Mouse (Mus musculus): ENCODE data around the gene Abcb1a. TPM values are rescaled to one million over a fixed set of nuclear protein-coding genes. Genes with fewer than 3 reads are reported as not detected.

Gene Abcb1a
- 0.22 and 0.28 TPM in 2 replicates for polyA plus RNA-seq (2016; fragmentation: Nextera tagmentation; extraction: Ambion mirVana)

DNA sequence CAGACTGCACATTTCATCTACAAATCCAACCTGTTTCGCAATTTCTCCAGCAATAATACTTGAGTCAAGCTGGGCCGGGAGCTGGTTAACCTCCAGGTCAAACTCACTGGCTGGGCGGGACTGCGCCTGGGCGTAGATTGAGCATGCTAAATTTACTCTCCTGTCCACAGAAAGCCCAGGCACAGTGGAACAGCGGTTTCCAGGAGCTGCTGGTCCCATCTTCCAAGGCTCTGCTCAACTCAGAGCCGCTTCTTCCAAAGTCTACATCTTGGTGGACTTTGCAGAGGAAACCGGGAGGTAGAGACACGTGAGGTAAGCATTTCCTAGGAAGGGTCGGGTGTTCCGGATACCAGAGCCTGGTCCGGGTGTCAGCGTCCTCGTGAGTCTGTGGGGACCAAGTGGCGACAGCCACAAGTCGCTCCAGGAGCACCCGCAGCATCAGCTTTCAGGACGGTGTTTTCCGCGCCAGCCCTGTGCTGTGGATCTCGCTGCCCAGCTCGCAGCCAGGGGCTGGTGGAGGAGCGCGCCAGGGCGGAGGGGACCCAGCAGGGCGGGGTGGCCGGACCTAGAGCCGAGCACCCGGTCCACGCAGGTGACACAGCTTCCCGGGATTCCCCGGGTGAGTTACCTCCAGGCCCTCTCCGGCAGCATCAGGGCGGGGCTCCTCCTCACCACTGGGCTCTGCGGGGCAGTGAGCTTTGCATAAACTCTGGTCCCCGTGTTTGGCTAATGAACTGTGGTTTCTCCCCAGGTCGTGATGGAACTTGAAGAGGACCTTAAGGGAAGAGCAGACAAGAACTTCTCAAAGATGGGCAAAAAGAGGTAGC, at the start of gene Abcb1a:
Gene Abcb1a (plus strand): TSS at position 167 of the 827 bp plus-strand sequence.
- 0 out of 2 replicates have a peak within 1 kb of the TSS, but pooled peaks have one; percentile 44 for H3K27ac ChIP-seq
- peak; percentile 75 for DNase-seq (ENCODE audit: low spot score)
- WGBS = 6% methylated on average over 37 of the region's 37 CpGs

DNA sequence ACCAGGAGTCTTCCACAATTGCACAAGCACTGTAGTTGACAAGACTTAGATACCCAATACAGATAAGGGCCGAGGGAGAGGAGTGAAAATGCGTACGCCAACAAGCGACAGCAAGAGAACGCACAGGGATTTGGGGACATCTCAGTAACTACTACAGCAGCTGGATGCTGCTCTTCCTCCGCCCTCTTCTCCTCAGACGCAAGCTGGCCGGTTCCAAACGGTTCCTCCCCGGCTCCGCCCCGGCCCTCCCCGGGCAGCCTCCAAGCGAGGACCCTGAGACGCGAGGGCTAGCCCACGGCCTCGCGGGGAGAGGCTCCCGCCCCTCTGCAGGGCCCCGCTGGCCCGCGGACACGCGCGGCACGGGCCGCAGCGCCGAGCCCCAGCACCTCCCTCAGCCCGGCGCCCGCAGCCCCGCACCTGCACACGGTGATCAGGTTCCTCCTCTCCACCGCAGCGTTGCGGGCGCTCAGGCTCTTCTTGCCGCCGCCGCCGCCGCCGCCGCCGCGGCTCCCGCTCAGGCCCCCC, 37.7 kb upstream of the Abcb1a start:
- H3K4me1 ChIP-seq = peaks cover 9% of the 10 kb centered on the region; the same call in 1 of the 2 replicates
- H3K27ac ChIP-seq = peak overlapping the region; percentile 79
- no peaks in the 10 kb centered on the region for H3K36me3 ChIP-seq
- under 1% methylated on average over 48 of the region's 49 CpGs for WGBS
- H3K4me3 ChIP-seq = peak overlapping the region; percentile 86
- DNase-seq (ENCODE audit: low spot score) = no peak
- H3K27me3 ChIP-seq (ENCODE audit: insufficient read depth, poor library complexity, severe bottlenecking) = no peaks in the 10 kb centered on the region
- H3K9me3 ChIP-seq = no peaks in the 10 kb centered on the region

More for the DNA sequence above, at the start of gene Abcb1a:
- Histone ChIP-seq H3K36me3 (no peaks in the 10 kb centered on the region), H3K9me3 (no peaks in the 10 kb centered on the region), H3K4me3 (peak within 1 kb of the TSS; percentile 61), H3K27me3 (ENCODE audit: insufficient read depth, poor library complexity, severe bottlenecking) (no peaks in the 10 kb centered on the region), H3K4me1 (no peaks in the 10 kb centered on the region)

- WGBS = under 1% methylated on average over 47 of the region's 74 CpGs
- H3K4me3 ChIP-seq = peak within 1 kb of the TSS; percentile 86
- no peaks in the 10 kb centered on the region for H3K27me3 ChIP-seq (ENCODE audit: insufficient read depth, poor library complexity, severe bottlenecking)
- H3K9me3 ChIP-seq = no peaks in the 10 kb centered on the region
- DNase-seq (ENCODE audit: low spot score) = peak; percentile 92
- H3K27ac ChIP-seq = peak within 1 kb of the TSS; percentile 79
- H3K36me3 ChIP-seq = no peaks in the 10 kb centered on the region
- H3K4me1 ChIP-seq = peaks cover 9% of the 10 kb centered on the region; the same call in 1 of the 2 replicates
These were observed 37.2 kb upstream of the Abcb1a start, which contains the start of gene Rundc3b for GRCm38 (mm10) chr5:8622596-8623231. Gene Rundc3b (minus strand): TSS chr5:8622952.

DNA sequence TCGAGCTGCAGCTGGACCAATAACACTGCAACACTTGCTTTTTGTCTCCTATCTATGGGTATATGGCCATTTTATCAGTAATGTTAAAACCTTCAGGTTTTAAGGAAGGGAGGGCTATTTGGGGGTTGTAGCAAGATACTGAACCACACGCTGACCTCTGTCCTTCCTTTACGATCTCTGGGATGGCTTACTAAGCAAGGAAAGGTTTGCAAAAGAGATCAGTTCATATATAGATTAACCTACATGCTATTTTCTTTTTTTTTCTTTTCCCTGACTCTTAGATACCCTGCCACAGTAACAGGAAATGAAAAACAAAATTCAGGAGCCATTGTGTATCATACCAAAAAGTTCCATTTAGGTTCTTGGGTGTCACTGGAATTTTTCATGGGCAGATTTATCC, 27.0 kb upstream of the Abcb1a start:
- 71% methylated on average over 3 of the region's 3 CpGs for WGBS
- DNase-seq (ENCODE audit: low spot score) = no peak
- Histone ChIP-seq H3K9me3 (no peaks in the 10 kb centered on the region), H3K4me3 (no peak overlapping the region), H3K36me3 (no peaks in the 10 kb centered on the region), H3K27me3 (ENCODE audit: insufficient read depth, poor library complexity, severe bottlenecking) (no peaks in the 10 kb centered on the region), H3K27ac (no peak overlapping the region), H3K4me1 (no peaks in the 10 kb centered on the region)

GRCm38 (mm10) chr5:8634489-8634975, 25.3 kb upstream of the Abcb1a start:
- no peak for DNase-seq (ENCODE audit: low spot score)
- no peaks in the 10 kb centered on the region for H3K27me3 ChIP-seq (ENCODE audit: insufficient read depth, poor library complexity, severe bottlenecking)
- H3K4me3 ChIP-seq = no peak overlapping the region
- H3K4me1 ChIP-seq = no peaks in the 10 kb centered on the region
- no peaks in the 10 kb centered on the region for H3K9me3 ChIP-seq
- no peaks in the 10 kb centered on the region for H3K36me3 ChIP-seq
- no peak overlapping the region for H3K27ac ChIP-seq

DNA sequence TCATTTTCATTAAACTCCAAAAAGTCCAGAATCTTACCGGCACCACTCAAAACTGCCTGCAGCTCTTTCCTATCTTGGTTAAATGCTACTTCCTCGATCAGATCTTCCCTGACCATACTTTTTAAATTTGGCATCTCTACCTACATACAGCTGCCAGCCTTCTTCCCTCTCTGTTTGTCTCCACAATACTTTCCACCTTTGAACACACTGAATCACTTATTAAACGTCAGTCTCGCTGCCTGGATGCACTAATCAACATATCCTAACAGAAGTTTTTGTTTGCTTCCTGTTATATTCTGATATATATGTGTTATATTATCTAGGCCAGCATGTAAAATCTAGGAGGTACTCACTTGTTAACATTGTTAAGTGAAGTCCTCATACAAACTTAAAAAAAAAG, 11.6 kb upstream of the Abcb1a start:
- no peak for DNase-seq (ENCODE audit: low spot score)
- H3K4me3 ChIP-seq = no peak overlapping the region
- no peaks in the 10 kb centered on the region for H3K4me1 ChIP-seq
- H3K27me3 ChIP-seq (ENCODE audit: insufficient read depth, poor library complexity, severe bottlenecking) = no peaks in the 10 kb centered on the region
- 81% methylated on average over 4 of the region's 4 CpGs for WGBS
- H3K9me3 ChIP-seq = no peaks in the 10 kb centered on the region
- no peak overlapping the region for H3K27ac ChIP-seq
- no peaks in the 10 kb centered on the region for H3K36me3 ChIP-seq

GRCm38 (mm10) chr5:8648774-8649173, 11.1 kb upstream of the Abcb1a start:
- Histone ChIP-seq H3K27ac (no peak overlapping the region), H3K4me1 (no peaks in the 10 kb centered on the region), H3K36me3 (no peaks in the 10 kb centered on the region), H3K27me3 (ENCODE audit: insufficient read depth, poor library complexity, severe bottlenecking) (no peaks in the 10 kb centered on the region), H3K4me3 (no peak overlapping the region), H3K9me3 (no peaks in the 10 kb centered on the region)
- no peak for DNase-seq (ENCODE audit: low spot score)

GRCm38 (mm10) chr5:8652085-8652484, 7.8 kb upstream of the Abcb1a start:
- WGBS = 77% methylated on average over 2 of the region's 2 CpGs
- Histone ChIP-seq H3K27ac (no peak overlapping the region), H3K27me3 (ENCODE audit: insufficient read depth, poor library complexity, severe bottlenecking) (no peaks in the 10 kb centered on the region), H3K4me3 (no peak overlapping the region), H3K4me1 (no peaks in the 10 kb centered on the region), H3K9me3 (no peaks in the 10 kb centered on the region), H3K36me3 (no peaks in the 10 kb centered on the region)
- DNase-seq (ENCODE audit: low spot score) = no peak

GRCm38 (mm10) chr5:8660738-8661151, 868 bp downstream of the Abcb1a start:
- WGBS = 79% methylated on average over 10 of the region's 10 CpGs
- H3K36me3 ChIP-seq = no peaks in the 10 kb centered on the region
- DNase-seq (ENCODE audit: low spot score) = no peak
- no peaks in the 10 kb centered on the region for H3K9me3 ChIP-seq
- no peak overlapping the region for H3K27ac ChIP-seq
- no peaks in the 10 kb centered on the region for H3K27me3 ChIP-seq (ENCODE audit: insufficient read depth, poor library complexity, severe bottlenecking)
- no peaks in the 10 kb centered on the region for H3K4me1 ChIP-seq
- H3K4me3 ChIP-seq = peak overlapping the region; percentile 61

GRCm38 (mm10) chr5:8664678-8665077, 4.8 kb downstream of the Abcb1a start:
- Histone ChIP-seq H3K27ac (no peak overlapping the region), H3K4me1 (no peaks in the 10 kb centered on the region), H3K36me3 (no peaks in the 10 kb centered on the region), H3K4me3 (no peak overlapping the region), H3K9me3 (no peaks in the 10 kb centered on the region), H3K27me3 (ENCODE audit: insufficient read depth, poor library complexity, severe bottlenecking) (no peaks in the 10 kb centered on the region)
- no peak for DNase-seq (ENCODE audit: low spot score)
- 72% methylated on average over 3 of the region's 3 CpGs for WGBS

- H3K27me3 ChIP-seq (ENCODE audit: insufficient read depth, poor library complexity, severe bottlenecking) = no peaks in the 10 kb centered on the region
- WGBS = 76% methylated on average over 9 of the region's 9 CpGs
- H3K9me3 ChIP-seq = no peaks in the 10 kb centered on the region
- DNase-seq (ENCODE audit: low spot score) = no peak
- no peak overlapping the region for H3K27ac ChIP-seq
- H3K4me3 ChIP-seq = no peak overlapping the region
- H3K4me1 ChIP-seq = no peaks in the 10 kb centered on the region
- no peaks in the 10 kb centered on the region for H3K36me3 ChIP-seq
These were observed 8.0 kb downstream of the Abcb1a start for GRCm38 (mm10) chr5:8667758-8668474.

- WGBS = 84% methylated on average over 1 of the region's 1 CpGs
- H3K36me3 ChIP-seq = no peaks in the 10 kb centered on the region
- no peaks in the 10 kb centered on the region for H3K9me3 ChIP-seq
- no peak for DNase-seq (ENCODE audit: low spot score)
- H3K4me1 ChIP-seq = no peaks in the 10 kb centered on the region
- H3K27ac ChIP-seq = no peak overlapping the region
- H3K27me3 ChIP-seq (ENCODE audit: insufficient read depth, poor library complexity, severe bottlenecking) = no peaks in the 10 kb centered on the region
- H3K4me3 ChIP-seq = no peak overlapping the region
These were observed 9.7 kb downstream of the Abcb1a start for GRCm38 (mm10) chr5:8669606-8670005.

Data from heart, embryonic 10.5 days (tissue).